Mouse (Mus musculus) urinary bladder, postnatal 14 days (tissue): Measurements from ENCODE around the gene Cnpy3.
"Not testable (repeated sequence)": the region's sequence is repeated elsewhere in the genome, so short reads cannot be mapped to it uniquely, and the experiment has no call there.

Experiments used
- DNase-seq: peaks from one replicate; pipeline ENCODE4 v3.0.0; 2021; ENCODE audit warnings: low spot score

Cnpy3 gene

DNA sequence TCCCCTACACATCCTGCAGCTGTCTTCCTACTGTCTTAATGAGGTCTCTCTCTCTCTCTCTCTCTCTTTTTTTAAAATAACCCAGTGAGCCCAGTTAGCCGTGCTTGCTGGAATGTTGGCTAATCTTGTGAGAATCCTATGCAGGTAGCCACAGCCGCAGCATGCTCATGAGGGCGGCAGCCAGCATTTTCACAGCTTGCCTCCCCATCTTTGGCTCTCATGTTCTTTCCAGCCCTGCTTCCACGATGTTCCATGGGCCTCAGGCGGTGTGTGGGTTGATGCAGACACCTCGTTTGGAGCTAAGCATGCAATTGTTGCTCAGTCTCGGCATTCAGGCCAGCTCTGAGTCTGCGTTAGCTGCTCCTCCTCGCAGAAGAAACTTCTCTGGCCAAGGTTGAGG is 12.9 kb upstream of the Cnpy3 start:
- DNase-seq: not testable (repeated sequence)

- no peak for DNase-seq
Measured at GRCm38 (mm10) chr17:46763544-46763943, 11.5 kb upstream of the Cnpy3 start, which contains the start of gene Ptcra. TSS of gene Ptcra (minus strand) at chr17:46763712.

- no peak for DNase-seq
Measured at GRCm38 (mm10) chr17:46758753-46759152, 6.7 kb upstream of the Cnpy3 start.

GRCm38 (mm10) chr17:46751056-46751793 is 789 bp downstream of the Cnpy3 start:
- DNase-seq: no peak

DNA sequence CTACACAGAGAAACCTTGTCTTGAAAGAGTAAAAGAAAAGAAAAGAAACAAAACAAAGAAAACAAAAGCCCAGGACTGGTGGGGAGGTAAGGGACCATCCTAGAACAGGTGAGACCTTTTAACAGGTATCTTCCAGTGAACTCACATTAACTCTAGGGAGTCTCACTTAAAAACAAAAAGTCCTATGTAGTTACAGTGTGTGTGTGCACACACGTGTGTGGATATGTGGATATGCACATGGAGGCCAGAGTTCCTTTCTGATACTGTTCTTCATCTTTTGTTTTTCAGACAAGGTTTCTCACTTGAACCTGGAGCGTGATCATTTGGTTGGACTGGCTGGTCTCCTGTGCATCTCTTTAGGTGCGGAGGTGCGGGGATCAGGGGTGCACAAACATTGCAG is 1.4 kb downstream of the Cnpy3 start:
- no peak for DNase-seq

DNA sequence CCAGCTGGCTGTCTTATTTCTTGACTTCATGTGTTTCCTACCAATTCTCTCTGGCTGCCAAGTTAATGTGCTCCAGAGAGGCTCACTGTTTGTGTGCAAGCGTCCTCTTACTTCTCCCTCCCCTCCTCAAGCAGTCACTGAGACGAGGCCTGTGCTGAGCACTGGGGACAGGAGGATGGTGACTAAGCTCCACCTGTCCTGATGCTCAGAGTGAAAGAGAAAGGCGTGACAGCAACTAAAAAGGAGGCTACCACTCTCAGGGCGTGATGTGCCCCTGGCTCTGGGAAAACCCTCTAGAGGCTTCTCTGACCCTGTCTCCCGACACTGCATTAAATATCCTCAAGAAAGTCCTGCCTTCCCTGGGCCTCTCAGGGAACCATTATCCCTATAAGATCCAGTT is 2.7 kb downstream of the Cnpy3 start:
- no peak for DNase-seq

GRCm38 (mm10) chr17:46747806-46748205 is 4.2 kb downstream of the Cnpy3 start:
- no peak for DNase-seq

DNA sequence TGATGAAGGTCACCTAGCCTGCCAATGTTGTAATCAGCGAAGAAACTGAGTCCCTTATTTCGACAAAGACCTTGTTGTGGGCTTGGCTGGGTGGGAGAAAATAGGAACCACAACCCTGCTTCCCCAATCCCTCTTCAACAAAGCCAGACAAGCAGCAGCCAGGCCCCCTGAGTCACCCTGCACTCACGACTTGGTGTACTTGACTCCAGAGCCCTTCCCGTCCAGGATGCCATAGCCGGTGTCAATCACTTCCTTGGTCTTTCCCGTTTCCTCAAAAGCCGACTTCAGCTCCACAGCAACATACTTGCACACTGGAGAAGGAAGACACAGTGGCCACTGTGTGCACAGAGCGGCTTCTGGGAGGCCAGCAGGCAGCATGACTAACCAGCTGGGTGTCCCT is 4.8 kb downstream of the Cnpy3 start:
- no peak for DNase-seq

DNA sequence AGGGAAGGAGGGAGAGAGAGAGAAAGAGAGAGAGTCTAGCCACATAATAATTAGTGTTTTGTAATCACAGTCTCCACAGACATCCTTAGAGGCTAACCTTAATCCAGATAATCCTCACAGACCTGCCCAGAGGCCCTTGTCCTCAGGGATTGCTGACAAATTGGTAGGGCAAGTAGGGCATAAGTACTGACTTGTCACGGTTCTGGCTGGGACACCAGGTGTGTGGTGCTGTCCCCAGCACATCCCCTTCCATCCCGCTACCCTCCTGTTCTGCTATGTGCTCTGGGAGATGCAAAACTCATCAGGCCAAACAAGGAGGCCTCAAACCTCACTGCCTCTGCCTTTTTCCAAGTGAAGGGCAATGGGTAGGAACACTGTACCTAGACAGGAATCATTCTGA is 6.5 kb downstream of the Cnpy3 start:
- DNase-seq: no peak

GRCm38 (mm10) chr17:46742986-46743385 is 9.0 kb downstream of the Cnpy3 start:
- no peak for DNase-seq

DNA sequence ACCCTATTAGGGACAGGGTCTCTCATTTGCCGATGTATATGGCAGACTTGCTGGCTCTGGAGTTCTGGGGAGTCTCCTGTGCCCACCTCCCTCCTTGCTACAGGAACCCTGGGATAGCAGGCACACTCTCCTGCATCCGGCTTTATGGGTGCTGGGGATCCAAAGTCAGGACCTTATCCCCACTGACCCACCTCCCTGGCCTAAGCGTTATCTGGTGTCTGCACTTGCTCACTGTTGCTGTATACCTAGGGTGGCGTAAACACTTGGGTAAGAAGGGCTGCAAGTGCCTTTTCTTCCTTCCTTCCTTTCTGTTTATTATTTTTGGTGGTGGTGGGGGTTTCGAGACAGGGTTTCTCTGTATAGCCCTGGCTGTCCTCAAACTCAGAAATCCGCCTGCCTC is 10.7 kb downstream of the Cnpy3 start:
- DNase-seq: no peak

GRCm38 (mm10) chr17:46736160-46736559 is 15.9 kb downstream of the Cnpy3 start:
- peak; percentile 26 for DNase-seq

- DNase-seq: no peak
Measured at GRCm38 (mm10) chr17:46735287-46735686, 16.7 kb downstream of the Cnpy3 start.

DNA sequence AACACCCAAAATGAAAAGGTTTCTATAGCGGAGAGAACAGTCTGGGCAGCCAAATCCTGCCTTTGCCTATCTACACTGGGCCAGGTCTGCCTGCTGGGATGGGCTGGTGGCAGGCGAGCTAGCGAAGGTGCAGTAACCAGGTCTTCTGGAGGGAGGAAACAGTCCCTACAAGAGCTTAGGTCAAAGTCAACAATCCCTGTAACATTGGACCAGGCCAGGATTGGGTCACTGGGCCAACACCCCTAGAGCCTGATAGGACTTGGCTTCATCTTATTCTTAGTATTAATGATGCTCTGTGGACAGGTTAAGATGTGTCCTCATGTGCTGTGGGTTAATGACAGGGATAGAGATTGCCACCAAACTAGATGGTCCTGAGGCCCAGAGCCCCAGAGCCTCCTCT is 18.0 kb downstream of the Cnpy3 start:
- DNase-seq: no peak

DNA sequence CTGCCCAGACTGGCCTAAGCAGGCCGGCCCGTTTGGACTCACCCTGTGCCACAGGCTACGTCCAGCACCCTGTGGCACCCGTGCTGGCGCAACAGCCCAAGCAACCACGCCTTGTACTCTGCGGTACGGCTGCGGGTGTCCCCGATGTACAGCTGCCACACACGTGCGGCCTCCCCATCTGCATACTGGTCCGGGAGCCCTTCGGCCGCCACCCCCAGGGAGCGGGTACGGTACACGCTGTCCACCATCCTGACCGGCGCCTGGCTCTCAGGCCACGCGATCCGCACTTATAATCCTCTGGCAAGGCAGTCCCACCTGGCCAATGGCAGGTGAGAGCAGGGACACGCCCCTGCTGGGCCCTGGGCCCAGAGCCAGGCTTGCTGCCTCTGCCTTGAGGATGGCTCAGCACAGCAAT is 23.1 kb downstream of the Cnpy3 start, which contains the start of gene Gnmt:
Gnmt (minus strand) TSS at position 265 of the 415 bp plus-strand sequence.
- peak; percentile 67 for DNase-seq

GRCm38 (mm10) chr17:46728496-46728895 is 23.5 kb downstream of the Cnpy3 start:
- no peak for DNase-seq

- no peak for DNase-seq
Measured at GRCm38 (mm10) chr17:46728021-46728420, 24.0 kb downstream of the Cnpy3 start.

- no peak for DNase-seq
Measured at GRCm38 (mm10) chr17:46727271-46727670, 24.7 kb downstream of the Cnpy3 start.

GRCm38 (mm10) chr17:46725731-46726645 is 26.0 kb downstream of the Cnpy3 start:
- no peak for DNase-seq

DNA sequence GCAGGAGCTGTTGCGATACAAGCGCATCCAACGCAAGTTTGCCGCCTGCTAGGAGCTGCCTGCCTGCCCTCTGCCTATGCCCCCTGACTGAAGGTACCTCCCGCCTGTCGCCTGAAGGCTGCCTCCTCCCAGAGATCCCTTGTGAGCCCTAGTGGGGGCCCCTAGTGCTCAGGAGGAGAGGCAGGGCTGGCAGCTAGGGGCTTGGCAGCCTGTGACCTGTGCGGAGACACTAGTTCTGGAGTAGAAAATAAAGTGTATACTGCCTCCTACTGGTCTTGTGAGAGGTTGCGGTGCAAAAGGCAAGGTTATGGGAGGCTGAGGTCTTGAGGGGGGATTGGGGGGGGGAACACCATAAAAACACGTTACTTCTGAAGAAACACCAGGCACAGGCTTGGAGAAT is 26.7 kb downstream of the Cnpy3 start:
- DNase-seq: no peak

- no peak for DNase-seq
Measured at GRCm38 (mm10) chr17:46724477-46725084, 27.4 kb downstream of the Cnpy3 start.

DNA sequence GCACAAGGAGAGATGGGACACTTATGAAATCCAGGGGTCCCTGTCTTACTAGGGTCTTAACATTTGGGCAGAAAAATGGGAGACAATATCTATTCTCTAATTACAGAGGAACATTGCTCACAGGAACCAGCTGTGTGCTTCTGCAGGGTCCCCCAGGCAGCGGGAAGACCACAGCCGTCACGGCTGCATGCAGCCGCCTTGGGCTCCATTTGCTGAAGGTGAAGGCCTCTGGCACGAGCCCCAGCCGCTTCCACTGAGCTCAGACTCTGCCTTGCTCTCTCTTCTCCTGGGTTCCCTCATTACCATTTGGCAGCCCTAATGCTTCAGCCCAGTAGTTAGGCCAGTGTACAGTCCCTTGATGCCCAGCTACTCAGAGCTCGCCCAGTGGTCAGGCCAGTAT is 30.9 kb downstream of the Cnpy3 start:
- DNase-seq: no peak
